Mouse (Mus musculus): ENCODE measurements around the gene Nsun6. TPM values are rescaled to one million over a fixed set of nuclear protein-coding genes. Genes with fewer than 3 reads are reported as not detected.

The Nsun6 gene
- total and polyA plus RNA-seq, 3 experiments = 0.94 to 4.5 (median 4.3) TPM

- Histone ChIP-seq H3K27me3 (ENCODE audit: control insufficient read depth, insufficient read depth, low read length) (no peaks in the 10 kb centered on the region), H3K27ac (peak overlapping the region; percentile 93), H3K36me3 (ENCODE audit: control insufficient read depth, insufficient read depth, low read length) (peaks cover 23% of the 10 kb centered on the region), H3K4me3 (peak overlapping the region; percentile 81), H3K4me1 (ENCODE audit: control insufficient read depth, insufficient read depth, low read length) (peaks cover 5% of the 10 kb centered on the region), H3K9ac (ENCODE audit: low read depth, low read length) (peak overlapping the region; percentile 95), H3K79me2 (replicated peaks; ENCODE audit: control insufficient read depth, insufficient read depth, low read length) (no peaks in the 10 kb centered on the region; the same call in 1 of the 2 replicates)
- intact Hi-C loops (cut with DNase I) = loop anchor here (10.0 kb wide), 2 partner anchors 990 to 1780 kb away; partner anchors contain the start of gene Rsu1
- no peak for DNase-seq
- WGBS = 16% methylated on average over 10 of the region's 10 CpGs
- TF ChIP-seq POLR2A (IDR thresholded peaks at IDR 0.05; ENCODE audit: insufficient read depth, low read depth, low read length) = no peak
- TF ChIP-seq EP300 (IDR thresholded peaks at IDR 0.05; ENCODE audit: insufficient read depth, low read depth, low read length) = no peak
- no peak for TF ChIP-seq CTCF (IDR thresholded peaks at IDR 0.05)
These were observed 373 bp downstream of the Nsun6 start for GRCm38 (mm10) chr2:15054496-15054895.

- 7% methylated on average over 20 of the region's 20 CpGs for WGBS
- peak within 1 kb of the TSS; percentile 80 for H3K27ac ChIP-seq
These were observed 5.6 kb downstream of the Nsun6 start, which contains the start of gene Arl5b for GRCm38 (mm10) chr2:15049117-15049873. Gene Arl5b (plus strand): TSS chr2:15049395.

DNA sequence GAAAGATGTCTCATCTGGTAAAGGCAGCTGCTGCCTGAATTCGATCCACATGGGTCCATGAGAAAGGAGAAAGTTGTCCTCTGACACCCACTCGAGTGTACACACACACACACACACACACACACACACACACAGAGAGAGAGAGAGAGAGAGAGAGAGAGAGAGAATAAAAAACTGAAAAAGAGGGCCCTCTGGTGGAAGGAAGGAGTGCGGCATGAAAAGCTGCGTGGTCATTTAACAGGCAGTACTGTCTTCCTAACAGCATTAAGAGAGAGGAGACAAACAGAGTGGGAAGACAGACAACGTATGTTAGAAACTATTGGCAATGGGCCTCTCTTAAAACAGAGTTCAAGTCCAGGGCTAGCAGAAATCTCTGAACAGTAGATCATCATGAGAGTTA, 14.5 kb downstream of the Nsun6 start:
- no peak for DNase-seq
- Histone ChIP-seq H3K27ac (no peak overlapping the region), H3K79me2 (replicated peaks; ENCODE audit: control insufficient read depth, insufficient read depth, low read length) (no peaks in the 10 kb centered on the region; the same call in 1 of the 2 replicates), H3K9ac (ENCODE audit: low read depth, low read length) (no peak overlapping the region), H3K4me3 (no peak overlapping the region), H3K36me3 (ENCODE audit: control insufficient read depth, insufficient read depth, low read length) (peaks cover 15% of the 10 kb centered on the region), H3K4me1 (ENCODE audit: control insufficient read depth, insufficient read depth, low read length) (peaks cover 4% of the 10 kb centered on the region), H3K27me3 (ENCODE audit: control insufficient read depth, insufficient read depth, low read length) (no peaks in the 10 kb centered on the region)
- intact Hi-C loops (cut with DNase I) = no loop called here
- TF ChIP-seq CTCF (IDR thresholded peaks at IDR 0.05) (peak; percentile 58), POLR2A (IDR thresholded peaks at IDR 0.05; ENCODE audit: insufficient read depth, low read depth, low read length) (no peak)
- 56% methylated on average over 5 of the region's 5 CpGs for WGBS

More at GRCm38 (mm10) chr2:15049117-15049873, 5.6 kb downstream of the Nsun6 start, which contains the start of gene Arl5b:
- peaks cover 2% of the 10 kb centered on the region; the same call in 1 of the 2 replicates for H3K4me1 ChIP-seq (ENCODE audit: control insufficient read depth, insufficient read depth, low read length)
- peak; percentile 93 for DNase-seq
- peak within 1 kb of the TSS; percentile 84 for H3K9ac ChIP-seq (ENCODE audit: low read depth, low read length)
- peak; percentile 85 for TF ChIP-seq POLR2A (IDR thresholded peaks at IDR 0.05; ENCODE audit: insufficient read depth, low read depth, low read length)
- TF ChIP-seq CTCF (IDR thresholded peaks at IDR 0.05) = peak; percentile 24; the same call in 1 of the 2 replicates
- TF ChIP-seq EP300 (IDR thresholded peaks at IDR 0.05; ENCODE audit: insufficient read depth, low read depth, low read length) = peak; percentile 37; the same call in 1 of the 2 replicates
- no peaks in the 10 kb centered on the region for H3K27me3 ChIP-seq (ENCODE audit: control insufficient read depth, insufficient read depth, low read length)
- H3K79me2 ChIP-seq (replicated peaks; ENCODE audit: control insufficient read depth, insufficient read depth, low read length) = no peaks in the 10 kb centered on the region
- H3K4me3 ChIP-seq = peak within 1 kb of the TSS; percentile 73
- H3K36me3 ChIP-seq (ENCODE audit: control insufficient read depth, insufficient read depth, low read length) = peaks cover 2% of the 10 kb centered on the region; the same call in 1 of the 2 replicates
- intact Hi-C loops (cut with DNase I) = no loop called here

- Histone ChIP-seq H3K4me3 (no peak overlapping the region), H3K27ac (peak overlapping the region; percentile 82), H3K36me3 (ENCODE audit: control insufficient read depth, insufficient read depth, low read length) (peaks cover 15% of the 10 kb centered on the region), H3K27me3 (ENCODE audit: control insufficient read depth, insufficient read depth, low read length) (no peaks in the 10 kb centered on the region), H3K4me1 (ENCODE audit: control insufficient read depth, insufficient read depth, low read length) (peaks cover 4% of the 10 kb centered on the region), H3K79me2 (replicated peaks; ENCODE audit: control insufficient read depth, insufficient read depth, low read length) (no peaks in the 10 kb centered on the region), H3K9ac (ENCODE audit: low read depth, low read length) (no peak overlapping the region)
- DNase-seq = peak; percentile 35 to 55
- 42% methylated on average over 6 of the region's 6 CpGs for WGBS
- intact Hi-C loops (cut with DNase I) = no loop called here
- TF ChIP-seq EP300 (IDR thresholded peaks at IDR 0.05; ENCODE audit: insufficient read depth, low read depth, low read length) = peak; percentile 95
- no peak for TF ChIP-seq CTCF (IDR thresholded peaks at IDR 0.05)
- peak; percentile 53; the same call in 1 of the 2 replicates for TF ChIP-seq POLR2A (IDR thresholded peaks at IDR 0.05; ENCODE audit: insufficient read depth, low read depth, low read length)
These were observed 16.2 kb downstream of the Nsun6 start for GRCm38 (mm10) chr2:15038705-15039104.

- no peak overlapping the region for H3K4me3 ChIP-seq
- DNase-seq = no peak
- H3K27ac ChIP-seq = no peak overlapping the region
- H3K4me1 ChIP-seq (ENCODE audit: control insufficient read depth, insufficient read depth, low read length) = no peaks in the 10 kb centered on the region
- TF ChIP-seq CTCF (IDR thresholded peaks at IDR 0.05) (no peak), EP300 (IDR thresholded peaks at IDR 0.05; ENCODE audit: insufficient read depth, low read depth, low read length) (no peak), POLR2A (IDR thresholded peaks at IDR 0.05; ENCODE audit: insufficient read depth, low read depth, low read length) (no peak)
- no peaks in the 10 kb centered on the region for H3K36me3 ChIP-seq (ENCODE audit: control insufficient read depth, insufficient read depth, low read length)
- intact Hi-C loops (cut with DNase I) = no loop called here
- WGBS = 97% methylated on average over 1 of the region's 1 CpGs
- no peaks in the 10 kb centered on the region for H3K79me2 ChIP-seq (replicated peaks; ENCODE audit: control insufficient read depth, insufficient read depth, low read length)
- H3K9ac ChIP-seq (ENCODE audit: low read depth, low read length) = no peak overlapping the region
- no peaks in the 10 kb centered on the region for H3K27me3 ChIP-seq (ENCODE audit: control insufficient read depth, insufficient read depth, low read length)
These were observed 27.1 kb downstream of the Nsun6 start for GRCm38 (mm10) chr2:15027816-15028215.

DNA sequence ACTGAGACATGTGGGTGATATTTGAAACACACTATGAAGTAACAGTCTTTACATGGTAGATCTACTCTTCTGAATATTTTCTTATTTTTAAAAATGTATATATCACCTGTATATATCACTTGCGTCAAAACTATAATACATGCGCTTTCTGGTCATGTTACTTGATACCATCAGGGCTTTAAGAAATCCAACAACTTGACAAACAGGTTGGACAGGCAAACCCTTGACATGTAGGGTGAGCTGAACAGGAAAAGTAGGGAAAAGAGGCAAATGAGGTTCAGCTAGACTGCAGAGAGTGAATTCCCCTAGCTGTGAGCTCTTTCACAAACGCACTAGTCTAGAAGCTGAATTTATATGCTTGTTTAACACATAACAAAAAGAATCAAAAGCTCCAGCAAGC, 28.1 kb downstream of the Nsun6 start:
- intact Hi-C loops (cut with DNase I) = no loop called here
- no peaks in the 10 kb centered on the region for H3K36me3 ChIP-seq (ENCODE audit: control insufficient read depth, insufficient read depth, low read length)
- H3K9ac ChIP-seq (ENCODE audit: low read depth, low read length) = no peak overlapping the region
- TF ChIP-seq EP300 (IDR thresholded peaks at IDR 0.05; ENCODE audit: insufficient read depth, low read depth, low read length) = no peak
- no peak for TF ChIP-seq CTCF (IDR thresholded peaks at IDR 0.05)
- TF ChIP-seq POLR2A (IDR thresholded peaks at IDR 0.05; ENCODE audit: insufficient read depth, low read depth, low read length) = no peak
- WGBS = 95% methylated on average over 3 of the region's 3 CpGs
- no peak for DNase-seq
- H3K4me3 ChIP-seq = no peak overlapping the region
- H3K79me2 ChIP-seq (replicated peaks; ENCODE audit: control insufficient read depth, insufficient read depth, low read length) = no peaks in the 10 kb centered on the region
- no peak overlapping the region for H3K27ac ChIP-seq
- H3K27me3 ChIP-seq (ENCODE audit: control insufficient read depth, insufficient read depth, low read length) = no peaks in the 10 kb centered on the region
- H3K4me1 ChIP-seq (ENCODE audit: control insufficient read depth, insufficient read depth, low read length) = no peaks in the 10 kb centered on the region

Data from heart, adult 2 months (tissue).